In the genomic region with DNA sequence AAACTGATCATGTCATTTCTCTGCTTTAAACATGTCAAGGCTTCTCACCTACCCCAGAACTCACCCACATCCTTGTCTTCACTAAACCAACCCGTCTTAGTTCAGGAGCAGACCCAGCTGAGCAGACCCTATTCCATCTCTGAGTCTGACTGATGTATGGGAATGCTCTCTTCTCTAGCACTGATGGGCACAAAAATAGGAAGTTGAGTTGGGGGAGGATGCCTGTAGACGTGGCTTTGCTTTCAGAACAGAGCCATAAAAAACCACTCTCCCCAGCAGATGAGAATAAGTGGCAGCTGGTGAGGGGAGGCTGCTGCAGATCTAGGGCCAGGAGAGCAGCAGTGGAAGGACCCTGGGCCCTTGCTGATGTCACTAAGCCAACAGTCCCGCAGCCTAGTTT, we compare ENCODE assay signal across 26 mouse cellular contexts.
"Had no signal": no experiment of that assay in that cellular context is flagged by ENCODE, and none has a peak within 500 bp of the region (broad histone marks: within the 10 kb centered on the region; RNA-seq: fewer than 3 reads in every experiment).

No protein-coding gene starts in this region.

- H3K36me3 ChIP-seq: intestine, embryonic 15.5 days had no signal

- H3K27ac ChIP-seq: gastrocnemius, adult 2 months; heart, embryonic 10.5 days; hindbrain, embryonic 10.5 days; hindbrain, embryonic 12.5 days; hindbrain, embryonic 14.5 days; intestine, embryonic 15.5 days; layer of hippocampus, adult 2 months; limb, embryonic 13.5 days; limb, embryonic 15.5 days; liver, embryonic 12.5 days; liver, embryonic 14.5 days had no signal

- H3K4me1 ChIP-seq: heart, embryonic 10.5 days; heart, embryonic 12.5 days; hindbrain, embryonic 10.5 days; hindbrain, embryonic 12.5 days; intestine, embryonic 15.5 days; limb, embryonic 13.5 days; limb, embryonic 15.5 days; liver, embryonic 12.5 days had no signal

- ATAC-seq: hindbrain, embryonic 16.5 days; inflammation-experienced regulatory T-cells, adult 6 months; intestine, embryonic 15.5 days; intestine, postnatal 0 days; liver, embryonic 12.5 days had no signal

- DNase-seq: gastrocnemius, adult 2 months; gastrocnemius, postnatal 10 days; gastrocnemius, postnatal 25 days; heart, adult 18-20 months; heart, postnatal 14 days; heart, postnatal 36 days; kidney, adult 18-20 months; kidney, adult 8-10 months; kidney, postnatal 10 days; kidney, postnatal 25 days; kidney, postnatal 4 days; left cerebral cortex, postnatal 4 days had no signal

- H3K4me2 ChIP-seq: heart, embryonic 12.5 days; hindbrain, embryonic 12.5 days; hindbrain, embryonic 14.5 days; intestine, embryonic 15.5 days; limb, embryonic 13.5 days; limb, embryonic 15.5 days; liver, embryonic 12.5 days had no signal

- H3K27me3 ChIP-seq: heart, embryonic 12.5 days; hindbrain, embryonic 12.5 days; intestine, embryonic 15.5 days; limb, embryonic 13.5 days; limb, embryonic 15.5 days; liver, embryonic 12.5 days had no signal

- H3K4me3 ChIP-seq: gastrocnemius, adult 2 months; heart, embryonic 10.5 days; heart, embryonic 12.5 days; hindbrain, embryonic 10.5 days; hindbrain, embryonic 12.5 days; intestine, embryonic 15.5 days; layer of hippocampus, adult 2 months; limb, embryonic 13.5 days; limb, embryonic 15.5 days; liver, embryonic 12.5 days had no signal

- H3K9me3 ChIP-seq: heart, embryonic 10.5 days; heart, embryonic 12.5 days; hindbrain, embryonic 10.5 days; hindbrain, embryonic 12.5 days; intestine, embryonic 15.5 days; limb, embryonic 13.5 days; limb, embryonic 15.5 days; liver, embryonic 12.5 days had no signal

- H3K9ac ChIP-seq: heart, embryonic 12.5 days; hindbrain, embryonic 12.5 days; hindbrain, embryonic 14.5 days; intestine, embryonic 15.5 days; limb, embryonic 13.5 days; limb, embryonic 15.5 days; liver, embryonic 12.5 days; liver, embryonic 14.5 days had no signal
